Mouse (Mus musculus): ENCODE data around the gene Hoxa3. TPM values are rescaled to one million over a fixed set of nuclear protein-coding genes. Genes with fewer than 3 reads are reported as not detected.

Hoxa3 gene
- polyA plus RNA-seq, 1 experiment, result not detected

DNA sequence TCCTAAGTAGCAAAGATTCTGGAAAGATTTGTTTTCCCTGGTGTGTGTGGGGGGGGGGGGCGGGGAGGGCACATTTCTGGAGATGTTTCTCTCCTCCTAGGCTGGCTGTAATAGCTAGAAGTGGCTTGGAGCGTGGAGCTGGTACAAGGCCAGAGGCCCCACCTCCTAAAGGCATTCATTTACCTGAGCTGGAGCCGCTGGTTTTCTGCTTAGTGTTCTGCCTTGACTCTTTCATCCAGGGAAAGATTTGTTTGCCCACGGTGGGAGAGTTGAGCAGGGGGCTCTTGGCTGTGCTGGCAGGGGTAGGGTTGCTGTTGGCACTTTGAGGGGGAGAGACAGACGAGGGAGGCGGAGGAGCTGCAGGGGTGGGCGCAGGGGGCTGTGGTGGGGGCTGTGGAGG is 41.2 kb downstream of the Hoxa3 start:
- DNase-seq (ENCODE audit: extremely low spot score in 1 of 2, low spot score in 1 of 2), result no peak

DNA sequence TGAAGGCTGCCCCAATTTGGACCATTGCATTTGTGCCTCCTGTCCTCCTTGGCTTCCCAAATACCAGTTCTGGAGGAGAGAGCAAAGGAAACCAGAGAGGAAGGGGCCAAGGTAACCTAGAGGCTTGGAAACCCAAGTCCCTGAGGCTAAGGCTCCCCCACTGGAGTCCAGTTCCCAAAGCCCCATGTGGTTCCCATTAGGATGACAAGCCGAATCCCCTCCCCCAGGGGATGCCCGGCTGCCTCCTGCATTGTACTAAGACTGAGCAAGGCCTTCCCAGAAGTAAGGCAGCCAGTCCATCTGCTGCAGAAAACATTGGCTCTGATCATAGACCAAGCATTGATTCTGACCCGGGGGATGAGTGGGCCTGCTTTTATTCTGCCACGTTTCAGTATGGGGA is 41.8 kb downstream of the Hoxa3 start:
- DNase-seq (ENCODE audit: extremely low spot score in 1 of 2, low spot score in 1 of 2), result no peak

DNA sequence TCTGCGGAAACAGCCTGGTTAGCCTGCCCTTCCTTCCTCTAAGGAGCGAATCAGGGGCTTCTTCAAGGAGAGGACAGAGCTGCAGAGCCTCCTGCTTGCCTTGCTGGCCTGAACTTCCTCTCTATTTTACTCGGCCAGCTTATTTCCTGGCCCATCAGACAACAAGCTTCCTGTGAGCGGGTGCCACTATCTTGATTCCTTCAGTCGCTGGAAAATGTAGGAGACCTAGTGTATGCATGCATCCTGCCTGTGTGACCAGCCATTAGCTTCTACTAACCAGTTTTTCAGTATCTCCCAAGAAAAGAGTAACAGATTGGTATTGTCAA is 42.3 kb downstream of the Hoxa3 start:
- no peak for DNase-seq (ENCODE audit: extremely low spot score in 1 of 2, low spot score in 1 of 2)

DNA sequence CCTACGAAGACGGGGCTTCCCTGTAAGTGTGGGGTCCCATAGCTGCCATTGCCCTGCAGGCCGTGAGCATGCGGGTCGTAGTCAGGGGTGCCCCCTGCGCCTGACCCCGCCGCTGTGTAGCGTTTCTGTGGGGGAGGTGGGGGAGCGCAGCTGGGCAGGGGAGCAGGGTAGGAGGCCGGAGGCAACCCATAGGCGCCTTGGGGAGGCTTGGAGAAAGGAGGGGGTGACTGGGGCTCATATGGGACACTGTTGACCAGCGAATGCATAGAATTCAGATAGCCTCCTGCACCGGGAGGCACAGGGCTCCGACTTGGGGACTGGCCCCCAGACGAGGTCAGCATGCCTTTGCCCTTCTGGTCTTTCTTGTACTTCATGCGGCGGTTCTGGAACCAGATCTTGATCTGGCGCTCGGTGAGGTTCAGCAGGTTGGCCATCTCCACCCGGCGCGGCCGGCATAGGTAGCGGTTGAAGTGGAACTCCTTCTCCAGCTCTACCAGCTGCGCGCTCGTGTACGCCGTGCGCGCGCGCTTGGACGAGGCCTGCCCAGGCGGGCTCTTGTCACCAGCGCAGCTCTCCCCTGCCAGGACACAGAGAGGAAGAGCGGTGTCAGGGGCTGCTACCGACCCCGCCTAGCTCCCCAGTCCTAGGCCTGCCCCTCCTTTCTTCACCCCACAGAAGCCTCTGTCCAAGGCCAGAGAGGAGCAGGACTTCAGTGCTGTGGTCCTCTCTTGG is 42.8 kb downstream of the Hoxa3 start:
- no peak for DNase-seq (ENCODE audit: extremely low spot score in 1 of 2, low spot score in 1 of 2)

DNA sequence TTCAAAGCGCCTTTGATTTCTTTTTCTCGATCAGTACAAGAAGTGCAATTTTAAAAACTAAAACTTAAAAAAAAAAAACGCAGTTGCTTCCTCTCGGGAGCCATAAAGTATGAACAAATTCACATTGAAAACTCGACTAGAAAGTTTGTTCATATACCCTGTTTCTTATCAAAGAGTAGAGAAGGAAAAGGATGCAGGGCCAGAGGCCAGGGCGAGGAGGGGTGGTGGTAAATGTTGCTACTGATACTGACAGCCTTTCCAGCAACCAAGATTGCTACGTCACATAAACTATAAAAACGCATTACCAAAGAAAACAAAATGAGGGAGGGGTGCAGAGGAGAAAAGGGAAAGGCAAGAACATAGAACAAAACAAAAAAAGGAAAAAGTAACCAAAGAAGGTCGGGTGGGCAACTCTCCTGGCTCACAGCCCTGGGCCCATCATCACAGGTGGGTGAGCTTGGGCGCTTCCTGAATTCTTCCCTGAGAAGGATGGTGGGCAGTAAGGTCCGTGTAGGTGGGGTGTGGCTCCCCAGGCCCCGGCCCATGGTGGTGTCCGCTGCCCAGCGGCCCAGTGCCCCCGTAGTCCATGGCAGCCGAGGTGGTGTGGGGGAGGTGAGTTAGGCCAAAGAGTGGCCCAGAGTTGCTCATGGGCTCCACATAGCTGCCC is 43.5 kb downstream of the Hoxa3 start:
- DNase-seq (ENCODE audit: extremely low spot score in 1 of 2, low spot score in 1 of 2), result no peak

DNA sequence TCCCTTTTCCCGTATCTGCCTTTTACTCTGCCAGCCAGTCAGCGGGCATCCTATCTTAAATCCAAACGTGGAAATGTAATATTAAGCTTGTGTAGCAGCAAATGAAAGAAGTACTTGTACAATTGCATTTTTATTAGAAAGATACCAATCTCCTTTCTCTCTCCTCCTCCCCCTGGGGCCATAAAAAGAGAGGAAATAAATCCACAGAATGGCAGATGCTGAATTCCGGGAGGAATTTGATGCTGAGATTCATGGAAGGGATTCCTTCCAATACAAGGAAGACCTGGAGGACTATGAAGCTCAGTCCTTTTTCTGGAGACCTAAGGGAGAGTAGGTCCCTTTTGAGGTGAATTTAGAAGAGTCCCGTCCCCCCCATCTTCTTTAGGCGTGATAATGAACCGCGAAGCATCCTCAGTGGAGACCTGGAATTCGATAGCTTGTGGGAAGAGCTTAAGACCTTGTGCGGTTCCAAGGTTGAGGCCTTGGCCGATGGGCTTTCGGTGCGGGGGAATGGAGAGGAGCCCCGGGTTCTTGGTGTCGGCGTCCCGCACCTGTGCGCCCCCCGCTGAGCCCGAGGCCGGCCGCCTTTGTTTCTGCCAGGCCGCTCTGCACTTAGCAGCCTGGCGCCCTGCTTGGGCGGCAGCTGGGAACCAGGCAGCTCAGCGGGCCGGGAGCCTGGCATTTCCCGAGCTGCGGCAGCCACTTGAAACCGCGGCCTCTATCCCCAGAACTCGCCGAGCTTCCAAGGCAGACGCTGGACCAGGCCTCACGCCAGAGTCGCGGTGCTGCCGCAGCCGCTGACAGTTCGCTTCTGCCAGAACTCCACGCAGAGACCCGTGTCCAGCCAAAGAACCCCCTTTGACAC is 44.7 kb downstream of the Hoxa3 start:
- no peak for DNase-seq (ENCODE audit: extremely low spot score in 1 of 2, low spot score in 1 of 2)

DNA sequence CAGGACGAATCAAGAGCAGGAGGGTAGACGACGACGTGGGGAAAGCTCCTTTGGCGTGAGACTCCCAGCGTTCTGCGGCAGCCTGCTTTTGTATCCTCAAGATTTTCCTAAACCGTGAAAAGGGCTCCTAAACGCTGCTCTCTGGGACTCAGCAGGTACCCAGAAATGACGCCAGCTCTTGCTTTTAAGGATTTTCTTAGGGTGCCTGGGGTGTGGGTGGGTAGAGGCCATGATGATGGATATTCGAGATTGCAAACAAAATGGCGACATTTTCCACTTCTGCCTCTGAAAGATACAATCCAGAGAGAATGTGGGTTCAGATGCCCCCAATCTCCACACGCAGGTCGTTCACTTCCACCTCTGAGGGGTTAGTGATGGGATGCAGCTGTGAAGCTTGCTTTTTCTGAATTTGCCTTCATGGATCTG is 45.4 kb downstream of the Hoxa3 start:
- DNase-seq (ENCODE audit: extremely low spot score in 1 of 2, low spot score in 1 of 2), result no peak

DNA sequence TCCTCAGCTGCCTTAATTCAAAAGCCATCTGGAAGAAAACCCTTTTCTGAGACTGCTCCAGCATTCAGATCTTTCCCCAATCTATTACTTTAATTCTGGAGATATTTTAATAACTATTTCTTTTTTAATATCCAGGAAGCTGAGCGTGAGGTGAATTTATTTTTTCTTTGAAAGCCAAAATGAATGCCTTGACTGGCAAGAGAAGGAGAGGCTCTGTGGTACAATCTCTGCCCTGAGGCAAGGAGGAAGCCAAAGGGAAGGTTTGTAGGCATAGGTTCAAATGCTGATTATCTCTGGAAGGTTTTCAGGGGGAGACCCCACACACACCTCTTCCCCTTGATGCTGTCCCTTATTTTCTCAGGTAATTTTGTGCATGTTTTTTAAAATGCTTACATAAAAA is 46.0 kb downstream of the Hoxa3 start:
- DNase-seq (ENCODE audit: extremely low spot score in 1 of 2, low spot score in 1 of 2), result no peak

DNA sequence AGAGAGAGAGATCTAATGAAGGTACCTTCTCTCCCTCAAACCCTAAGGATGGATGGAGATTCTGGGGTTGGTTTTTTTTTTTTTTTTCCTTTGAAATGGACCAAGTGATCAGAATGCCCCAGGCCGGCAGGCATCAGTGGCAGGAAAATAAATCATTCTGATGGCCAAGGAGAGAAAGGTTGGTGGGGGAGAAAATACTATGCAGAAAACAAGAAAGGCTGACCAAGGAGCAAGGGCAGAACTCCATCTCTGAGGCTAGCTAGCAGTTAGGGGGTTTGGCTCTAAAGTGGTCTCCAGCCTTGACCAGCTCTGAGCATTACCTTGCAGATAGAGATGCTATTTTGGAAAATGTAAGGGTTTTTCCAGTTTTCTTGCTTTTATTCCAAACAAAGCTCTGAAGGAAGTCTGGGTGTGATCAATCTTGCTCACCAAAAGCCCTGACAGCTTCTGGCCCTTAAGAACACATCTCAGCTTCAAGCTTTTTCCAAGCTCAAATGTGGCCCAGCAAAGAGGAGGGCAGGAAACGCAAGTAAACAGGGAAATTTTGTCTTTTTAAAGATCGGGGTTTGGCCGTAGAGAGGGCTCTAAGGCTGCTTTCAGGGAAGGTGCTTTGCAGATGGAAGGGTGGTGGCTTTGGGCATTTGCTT is 46.6 kb downstream of the Hoxa3 start:
- no peak for DNase-seq (ENCODE audit: extremely low spot score in 1 of 2, low spot score in 1 of 2)

DNA sequence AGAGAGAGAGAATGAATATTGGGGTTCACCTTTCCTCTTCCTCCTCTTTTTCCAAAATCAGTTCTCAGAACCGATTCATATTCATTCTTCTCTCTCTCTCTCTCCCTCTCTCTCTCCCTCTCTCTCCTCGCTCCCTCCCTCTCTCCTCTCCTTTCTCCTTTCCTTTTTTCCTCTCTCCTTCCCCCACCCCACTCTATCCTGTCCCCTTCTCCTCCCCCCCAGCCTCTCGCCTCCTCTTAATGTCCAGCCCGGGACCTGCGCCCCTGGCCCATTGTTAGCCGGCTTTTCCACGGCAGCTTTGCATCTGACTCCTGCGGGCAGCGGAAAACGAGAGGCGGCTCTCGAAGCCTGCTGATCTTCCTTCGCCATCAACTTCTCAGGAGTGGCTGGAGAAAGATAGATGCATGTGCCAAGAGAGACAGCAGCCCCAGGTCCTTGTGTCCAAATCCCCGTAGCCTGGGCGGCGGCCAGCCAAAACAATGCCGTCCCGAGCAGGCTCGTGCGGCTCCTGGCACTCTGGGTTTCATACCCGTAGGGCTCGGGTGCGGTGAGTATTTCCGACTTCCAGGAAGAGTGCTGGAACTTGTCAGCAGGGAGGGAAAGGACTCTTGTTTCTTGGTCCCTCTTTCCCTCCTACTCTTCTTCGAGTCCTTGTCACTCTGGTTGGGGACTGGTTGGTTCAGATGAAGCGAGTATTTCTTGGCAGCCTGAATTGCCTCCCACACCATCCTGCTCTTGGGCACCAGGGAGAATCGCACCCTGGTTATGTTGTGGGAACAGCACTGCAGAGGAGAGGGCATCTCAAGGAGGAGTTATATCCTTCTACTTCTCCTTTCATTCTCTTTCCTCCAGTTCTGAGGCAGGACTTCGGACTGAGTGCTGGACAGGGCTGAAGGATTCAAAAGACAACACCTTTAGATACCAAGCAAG is 47.4 kb downstream of the Hoxa3 start:
- DNase-seq (ENCODE audit: extremely low spot score in 1 of 2, low spot score in 1 of 2), result no peak

DNA sequence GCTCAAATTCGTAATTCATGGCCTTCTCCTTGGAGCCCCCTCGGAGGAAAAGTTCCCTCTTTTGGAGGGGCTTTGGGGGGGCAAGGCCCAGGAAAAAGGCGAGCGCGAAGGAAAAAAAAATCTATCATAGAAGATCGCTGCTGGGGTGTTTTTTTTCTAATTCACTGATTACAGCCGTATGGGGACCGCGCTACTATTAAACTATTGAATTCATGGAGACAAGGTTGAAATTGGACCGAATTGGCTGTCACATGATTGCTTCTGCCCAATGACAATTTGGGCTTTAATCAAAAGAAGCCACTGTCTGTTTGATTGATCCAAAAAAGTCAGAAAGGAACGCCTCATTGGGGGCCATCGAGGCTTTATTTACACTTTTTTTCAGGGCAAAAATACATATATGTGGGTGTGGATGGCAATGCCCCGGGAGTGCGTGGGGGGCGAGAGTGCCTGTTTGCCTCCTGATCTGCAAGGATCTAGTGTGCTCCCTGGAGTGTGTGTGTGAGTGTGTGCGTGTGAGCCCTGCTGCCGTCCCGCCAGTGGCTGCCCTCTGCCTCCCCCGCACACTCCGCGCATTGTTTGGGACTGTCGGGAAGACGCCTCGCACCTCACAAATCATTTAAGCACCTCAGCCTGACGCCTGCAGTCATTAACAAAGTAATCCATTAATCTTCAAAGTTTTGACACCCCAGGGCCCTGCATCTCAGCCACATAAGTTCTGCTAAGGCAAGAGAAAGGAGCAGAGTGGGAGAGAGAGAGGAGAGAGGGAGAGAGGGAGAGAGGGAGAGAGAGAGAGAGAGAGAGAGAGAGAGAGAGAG is 48.3 kb downstream of the Hoxa3 start, which contains the start of gene Hoxa2:
TSS of gene Hoxa2 (minus strand) at position 206 of the 815 bp plus-strand sequence.
- DNase-seq (ENCODE audit: extremely low spot score in 1 of 2, low spot score in 1 of 2), result no peak

DNA sequence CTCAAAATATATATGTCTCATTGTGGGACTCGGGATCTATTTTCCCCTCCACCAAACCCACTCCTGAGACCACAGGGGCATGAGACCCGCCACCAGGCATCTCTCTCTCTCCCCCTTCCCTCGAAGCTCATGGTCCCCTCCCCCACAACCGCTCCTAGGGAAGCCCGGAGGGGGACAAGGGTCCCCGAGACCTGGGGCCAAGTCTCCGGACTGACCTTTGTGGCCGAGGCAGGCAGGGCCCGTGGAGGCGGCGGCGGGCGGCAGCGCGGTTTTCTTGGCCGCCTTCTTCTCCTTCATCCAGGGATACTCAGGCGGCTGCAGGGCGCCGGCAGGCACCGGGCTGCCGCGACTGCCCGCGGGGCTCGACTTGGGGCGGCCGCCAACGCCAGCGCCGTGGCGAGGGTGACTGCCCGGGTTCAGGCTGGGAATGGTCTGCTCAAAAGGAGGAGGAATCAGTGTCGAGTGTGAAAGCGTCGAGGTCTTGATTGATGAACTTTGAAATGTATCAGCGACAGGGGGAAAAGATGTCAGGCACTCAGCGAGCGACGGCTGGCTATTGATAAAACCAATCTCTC is 49.0 kb downstream of the Hoxa3 start:
- DNase-seq (ENCODE audit: extremely low spot score in 1 of 2, low spot score in 1 of 2), result no peak

DNA sequence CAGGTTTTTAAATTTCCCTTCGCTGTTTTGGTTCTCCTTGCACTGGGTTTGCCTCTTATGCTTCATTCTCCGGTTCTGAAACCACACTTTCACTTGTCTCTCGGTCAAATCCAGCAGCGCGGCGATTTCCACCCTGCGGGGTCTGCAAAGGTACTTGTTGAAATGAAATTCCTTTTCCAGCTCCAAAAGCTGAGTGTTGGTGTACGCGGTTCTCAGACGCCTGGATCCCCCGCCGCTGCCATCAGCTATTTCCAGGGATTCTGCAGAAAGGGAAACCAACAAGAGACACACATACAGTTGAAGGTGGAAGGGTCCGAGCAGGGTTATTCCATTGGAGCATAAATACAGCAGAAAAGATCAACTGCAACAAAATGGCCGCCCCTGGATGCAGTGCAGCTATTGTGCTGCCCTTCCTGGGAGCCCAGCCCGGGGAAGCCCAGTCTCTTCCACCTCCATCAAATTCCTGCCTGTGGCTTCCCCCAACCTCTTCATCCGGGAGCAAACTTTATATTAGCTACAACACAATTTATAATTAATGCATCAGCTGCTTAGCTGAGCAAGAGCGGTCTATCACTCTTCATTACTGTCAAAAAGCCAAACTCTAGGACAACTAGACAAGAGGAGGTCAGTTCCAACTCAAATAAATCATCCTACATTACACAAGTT is 49.6 kb downstream of the Hoxa3 start:
- DNase-seq (ENCODE audit: extremely low spot score in 1 of 2, low spot score in 1 of 2), result no peak

DNA sequence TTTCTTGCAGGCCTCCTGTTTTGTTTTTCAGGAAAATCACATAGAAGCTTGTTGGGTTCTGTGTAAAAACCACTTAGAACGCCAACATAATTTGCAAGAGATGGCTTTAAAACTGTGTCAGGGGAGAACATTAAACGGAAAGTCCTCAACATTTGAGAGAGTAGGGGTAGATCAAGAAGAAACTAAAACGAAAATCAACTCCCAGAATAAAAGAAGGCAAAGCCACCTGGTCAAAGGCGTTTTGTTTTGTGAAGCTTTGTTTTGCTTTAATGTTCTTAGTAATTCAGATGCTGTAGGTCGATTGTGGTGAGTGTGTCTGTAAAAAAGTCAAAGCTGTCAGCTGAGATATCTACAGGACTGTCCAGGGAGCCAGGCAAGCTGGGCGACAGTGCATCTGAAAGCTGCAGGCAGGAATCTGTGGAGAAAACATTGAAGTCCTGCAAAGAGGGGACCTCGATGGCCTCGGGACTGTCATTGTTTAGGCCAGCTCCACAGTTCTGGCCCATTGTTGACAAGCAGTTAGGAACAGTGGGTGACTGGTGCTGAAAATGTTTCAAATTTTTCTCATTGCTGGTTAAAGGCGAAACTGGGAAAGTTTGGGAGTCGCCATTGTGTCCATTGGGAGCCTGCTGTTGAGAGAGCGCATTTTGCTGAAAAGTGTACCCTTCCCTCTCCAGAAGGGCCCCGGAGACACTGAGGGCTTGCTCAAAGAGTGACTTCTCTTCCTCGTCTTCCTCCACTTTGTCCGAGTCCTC is 50.3 kb downstream of the Hoxa3 start:
- no peak for DNase-seq (ENCODE audit: extremely low spot score in 1 of 2, low spot score in 1 of 2)

DNA sequence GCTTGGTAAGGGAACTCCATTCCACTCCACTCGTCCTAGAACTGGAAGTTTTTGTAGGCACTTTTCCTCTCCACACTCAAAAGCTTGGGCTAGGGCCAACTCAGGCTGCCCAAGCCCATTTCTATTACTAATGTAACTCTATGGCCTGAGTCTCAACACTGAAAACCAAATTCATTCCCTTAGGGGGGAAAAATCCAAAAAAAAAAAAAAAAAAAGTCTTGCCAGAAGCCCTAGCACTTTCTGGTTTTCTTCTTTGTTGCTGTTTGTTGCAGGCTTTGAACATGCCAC is 51.1 kb downstream of the Hoxa3 start:
- no peak for DNase-seq (ENCODE audit: extremely low spot score in 1 of 2, low spot score in 1 of 2)

DNA sequence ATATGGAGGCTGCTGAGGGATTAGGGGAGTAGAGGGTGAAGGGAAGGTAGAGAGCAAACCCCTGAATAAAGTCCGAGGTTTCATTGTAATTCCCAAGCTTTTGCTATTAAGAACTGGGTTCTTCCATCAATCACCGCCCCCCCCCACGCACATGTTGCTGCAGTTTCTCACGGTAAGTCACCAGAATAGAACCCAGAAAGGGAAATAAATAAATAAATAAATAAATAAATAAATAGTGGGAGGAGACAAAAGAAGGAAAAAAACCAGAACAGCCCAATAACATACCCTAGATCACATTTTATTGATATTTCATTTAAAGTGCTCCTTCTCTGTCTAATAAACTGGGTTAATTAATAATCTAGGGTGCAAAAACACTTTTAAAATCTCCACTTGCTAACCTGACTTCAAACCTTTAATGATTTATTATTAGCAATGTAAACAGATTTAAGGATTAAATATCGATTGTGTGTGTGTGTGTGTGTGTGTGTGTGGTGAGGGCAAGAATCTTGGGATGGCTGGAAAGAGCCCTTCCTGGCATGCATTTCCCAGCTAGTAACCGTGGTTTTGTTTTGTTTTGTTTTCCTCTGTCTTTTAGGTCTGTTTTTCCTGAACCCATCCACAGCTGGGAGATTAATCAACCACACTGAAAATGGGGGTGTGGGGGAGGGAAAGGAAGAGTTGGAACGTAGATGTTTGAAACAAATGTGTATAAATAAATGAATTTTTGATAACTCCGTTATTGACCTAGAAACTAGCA is 51.6 kb downstream of the Hoxa3 start:
- no peak for DNase-seq (ENCODE audit: extremely low spot score in 1 of 2, low spot score in 1 of 2)

Data from frontal cortex, adult 2 months (tissue).